Mouse (Mus musculus): Measurements from ENCODE around the gene Rnf6.

DNA sequence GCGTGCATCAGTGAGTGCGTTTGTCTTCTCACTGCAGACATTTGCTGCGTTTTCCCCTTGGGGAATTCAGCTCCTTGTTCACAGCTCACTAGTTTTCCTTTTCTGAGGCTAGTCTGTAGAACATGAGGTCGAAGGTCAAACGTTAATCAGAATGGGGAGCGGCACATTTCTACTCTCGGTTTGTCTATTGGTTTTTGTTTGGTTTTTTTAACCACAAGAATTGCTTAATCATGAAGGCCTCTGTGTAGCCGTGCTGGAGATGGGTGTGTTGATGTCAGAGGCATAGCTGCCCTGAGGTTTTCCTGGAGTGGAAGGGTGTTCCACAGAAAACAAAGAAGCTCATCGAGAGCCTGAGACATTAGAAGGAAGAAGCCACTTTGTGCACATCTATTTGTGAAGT lies 49.2 kb upstream of the Rnf6 start:
- TF ChIP-seq CTCF (IDR thresholded peaks at IDR 0.05; ENCODE audit: low read depth, low read length) (no peak), POLR2A (IDR thresholded peaks at IDR 0.05; ENCODE audit: extremely low read depth, insufficient read depth, low read length) (no peak)
